Mouse (Mus musculus) thymus, adult 2 months (tissue): ENCODE data around the gene C3.

ENCODE experiments used
- CTCF ChIP-seq: fragments of 200-500 bp; IDR thresholded peaks from 2 replicates; pipeline ENCODE4 v1.5.1; 2012; ENCODE audit warnings: mild to moderate bottlenecking, control low read depth, low read length, moderate library complexity, borderline replicate concordance; ENCODE audit not compliant: control insufficient read depth, poor library complexity, insufficient read depth; ENCODE audit errors: extremely low read depth
- POLR2A ChIP-seq: fragments of 200-500 bp; IDR thresholded peaks from 2 replicates; pipeline ENCODE4 v1.6.1; 2012; ENCODE audit warnings: mild to moderate bottlenecking, low read length, control low read depth, moderate library complexity; ENCODE audit not compliant: control insufficient read depth, poor library complexity, insufficient read depth; ENCODE audit errors: extremely low read depth

DNA sequence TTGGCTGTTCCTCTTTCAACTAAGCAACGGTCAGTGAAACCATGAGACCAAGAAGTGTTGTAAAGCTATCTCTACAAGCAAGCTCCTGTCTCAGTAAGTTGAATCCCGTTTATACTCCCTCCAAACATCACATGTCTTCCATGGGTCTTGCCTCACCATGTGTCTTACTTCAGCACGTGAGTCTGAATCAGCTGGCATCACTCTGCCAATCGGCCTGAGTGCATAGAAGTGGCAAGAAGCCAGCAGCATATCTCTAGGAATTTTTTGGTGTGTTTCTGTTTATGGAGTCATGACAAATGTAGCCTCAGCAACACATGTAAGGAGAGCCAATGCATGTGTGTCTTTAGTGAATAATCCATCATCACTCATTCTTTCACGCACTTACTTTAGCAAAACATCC, 55.6 kb downstream of the C3 start:
- TF ChIP-seq CTCF (no peak), POLR2A (no peak)
